Mouse (Mus musculus) kidney, embryonic 14.5 days (tissue): ENCODE data around the gene Spred1. TPM values are rescaled to one million over a fixed set of nuclear protein-coding genes. Genes with fewer than 3 reads are reported as not detected.

Experiments used
- microRNA counts: library from miRNA; unstranded; fragments of <30 nt; microRNA quantifications from one replicate; lab custom pipeline; 2017
- microRNA-seq: library from miRNA; unstranded; fragments of <30 nt; microRNA quantifications from one replicate; pipeline ENCODE4, GENCODE M21; 2016
- polyA plus RNA-seq: library from polyadenylated mRNA; unstranded; fragments of >200 nt; fragmentation: Nextera tagmentation; extraction: Ambion mirVana; gene quantifications from 2 replicates; pipeline ENCODE4 v1.2.1, GENCODE M21; 2014

The Spred1 gene
- polyA plus RNA-seq, 1 experiment from 2014 or later = 23.0 TPM

MicroRNA genes within 50 kb of the gene (microRNA counts, 519-probe panel; counts per million panel counts)
- microRNA mmu-miR-674 (lab: Ali Mortazavi, UCI) = 5,439 counts per million, percentile 51 among the panel's probes with 10 or more counts

Small RNA genes lying within 50 kb of the gene (microRNA-seq; reads per million reads assigned to microRNA genes)
- 925 reads per million, percentile 78 among the genes with 10 or more reads in this experiment for gene Mir674

Other genes starting within 250 kb of the Spred1 start
- gene Tmco5, start 242.7 kb upstream of the Spred1 start, polyA plus RNA-seq = not detected in 2 replicates
- 14.5 TPM in 2 replicates for gene Fam98b, start 128.4 kb downstream of the Spred1 start, polyA plus RNA-seq
- 0.11 and 0.38 TPM in 2 replicates for gene Rasgrp1, start 221.6 kb downstream of the Spred1 start, polyA plus RNA-seq